In genomic region chr15:101567780-101568179, GRCm38 (mm10) we compare ENCODE assay signal across 12 mouse cellular contexts. TPM values are rescaled to one million over a fixed set of nuclear protein-coding genes. Genes with fewer than 3 reads are reported as not detected.
DNase-seq lines count a peak whose midpoint lies in the region; ATAC-seq and TF ChIP-seq lines count a peak whose summit lies in the region.
"Had no signal": no experiment of that assay in that cellular context is flagged by ENCODE, and none has a peak within 500 bp of the region (broad histone marks: within the 10 kb centered on the region; RNA-seq: fewer than 3 reads in every experiment).

No protein-coding gene starts in this region.

- 49% methylated on average over 7 of the region's 7 CpGs for WGBS in cerebellum, adult 2 months
- WGBS in limb, embryonic 11.5 days = 50% methylated on average over 7 of the region's 7 CpGs
- WGBS in limb, embryonic 10.5 days = 50% methylated on average over 7 of the region's 7 CpGs
- WGBS in lung, embryonic 14.5 days = 38% methylated on average over 7 of the region's 7 CpGs
- 49% methylated on average over 7 of the region's 7 CpGs for WGBS in forebrain, embryonic 15.5 days

- no peak overlapping the region for H3K4me3 ChIP-seq in cerebellum, adult 2 months (replicated peaks; ENCODE audit: insufficient read depth, low read depth, low read length)
- H3K4me3 ChIP-seq in limb, embryonic 11.5 days (ENCODE audit: low read depth, low read length) = no peak overlapping the region
- H3K4me3 ChIP-seq in limb, embryonic 10.5 days = no peak overlapping the region
- no peak overlapping the region for H3K4me3 ChIP-seq in E14TG2a.4 (replicated peaks; ENCODE audit: low read length)
- no peak overlapping the region for H3K4me3 ChIP-seq in lung, embryonic 14.5 days (ENCODE audit: low read depth, low read length)
- H3K4me3 ChIP-seq in forebrain, embryonic 15.5 days = no peak overlapping the region
- H3K4me3 ChIP-seq: lung, embryonic 15.5 days had no signal

- no peaks in the 10 kb centered on the region for H3K9me3 ChIP-seq in limb, embryonic 11.5 days (ENCODE audit: control insufficient read depth, low read length)
- no peaks in the 10 kb centered on the region for H3K9me3 ChIP-seq in limb, embryonic 10.5 days (replicated peaks)
- H3K9me3 ChIP-seq in E14TG2a.4 (ENCODE audit: low read length) = peaks cover 16% of the 10 kb centered on the region; the same call in 1 of the 2 replicates
- no peaks in the 10 kb centered on the region for H3K9me3 ChIP-seq in lung, embryonic 14.5 days (ENCODE audit: low read depth, low read length)
- H3K9me3 ChIP-seq in forebrain, embryonic 15.5 days = no peaks in the 10 kb centered on the region
- H3K9me3 ChIP-seq: lung, embryonic 15.5 days had no signal

- no peak for DNase-seq in cerebellum, adult 2 months
- no peak for DNase-seq in cerebellum, postnatal 36 days
- DNase-seq in limb, embryonic 11.5 days (ENCODE audit: low spot score) = peak; percentile 35
- DNase-seq in limb, embryonic 10.5 days (ENCODE audit: low spot score) = no peak
- DNase-seq in lung, embryonic 14.5 days = no peak
- DNase-seq in urinary bladder, adult 18-20 months (ENCODE audit: low spot score in 2 of 2) = no peak
- DNase-seq: cerebellum, adult 8-10 months had no signal

- no peak for TF ChIP-seq POLR2A in cerebellum, adult 2 months (IDR thresholded peaks at IDR 0.05; ENCODE audit: borderline replicate concordance, insufficient read depth, low read length)

- H3K4me1 ChIP-seq in cerebellum, adult 2 months (ENCODE audit: control insufficient read depth, insufficient read depth, low read length) = no peaks in the 10 kb centered on the region
- no peaks in the 10 kb centered on the region for H3K4me1 ChIP-seq in limb, embryonic 11.5 days (ENCODE audit: control insufficient read depth, insufficient read depth, low read length)
- H3K4me1 ChIP-seq in limb, embryonic 10.5 days = peaks cover 20% of the 10 kb centered on the region
- no peaks in the 10 kb centered on the region for H3K4me1 ChIP-seq in E14TG2a.4 (replicated peaks; ENCODE audit: low read depth, low read length)
- no peaks in the 10 kb centered on the region for H3K4me1 ChIP-seq in lung, embryonic 14.5 days (ENCODE audit: insufficient read depth)
- H3K4me1 ChIP-seq in forebrain, embryonic 15.5 days = no peaks in the 10 kb centered on the region
- H3K4me1 ChIP-seq: lung, embryonic 15.5 days had no signal

- H3K9ac ChIP-seq in limb, embryonic 11.5 days (ENCODE audit: low read length) = no peak overlapping the region
- no peak overlapping the region for H3K9ac ChIP-seq in lung, embryonic 14.5 days
- H3K9ac ChIP-seq in forebrain, embryonic 15.5 days (replicated peaks) = no peak overlapping the region
- H3K9ac ChIP-seq: lung, embryonic 15.5 days had no signal

- no peak overlapping the region for H3K27ac ChIP-seq in cerebellum, adult 2 months (ENCODE audit: insufficient read depth, low read length)
- no peak overlapping the region for H3K27ac ChIP-seq in limb, embryonic 11.5 days (replicated peaks; ENCODE audit: low read depth, low read length)
- no peak overlapping the region for H3K27ac ChIP-seq in limb, embryonic 10.5 days
- no peak overlapping the region for H3K27ac ChIP-seq in lung, embryonic 14.5 days (ENCODE audit: low read depth)
- no peak overlapping the region for H3K27ac ChIP-seq in forebrain, embryonic 15.5 days (replicated peaks)
- H3K27ac ChIP-seq: lung, embryonic 15.5 days had no signal

- TF ChIP-seq CTCF in cerebellum, adult 2 months (IDR thresholded peaks at IDR 0.05; ENCODE audit: borderline replicate concordance, insufficient read depth, low read depth, low read length) = peak; percentile 26; the same call in 1 of the 2 replicates
- TF ChIP-seq CTCF in E14TG2a.4 (conservative IDR thresholded peaks at IDR 0.05; ENCODE audit: low read length) = peak; percentile 44
- TF ChIP-seq CTCF in lung, embryonic 14.5 days (IDR thresholded peaks at IDR 0.05; ENCODE audit: low read depth) = peak; percentile 49

- no peak for ATAC-seq in limb, embryonic 11.5 days (ENCODE audit: insufficient number of reproducible peaks, low FRiP score, low TSS enrichment, low read depth)
- no peak for ATAC-seq in lung, embryonic 14.5 days (ENCODE audit: insufficient read depth)
- ATAC-seq in forebrain, embryonic 15.5 days (replicated peaks) = no peak

- H3K36me3 ChIP-seq in limb, embryonic 11.5 days (ENCODE audit: control insufficient read depth, insufficient read depth, low read length) = no peaks in the 10 kb centered on the region
- no peaks in the 10 kb centered on the region for H3K36me3 ChIP-seq in limb, embryonic 10.5 days
- H3K36me3 ChIP-seq in E14TG2a.4 (ENCODE audit: insufficient read depth, low read length) = no peaks in the 10 kb centered on the region
- no peaks in the 10 kb centered on the region for H3K36me3 ChIP-seq in lung, embryonic 14.5 days (ENCODE audit: insufficient read depth)
- H3K36me3 ChIP-seq in forebrain, embryonic 15.5 days = no peaks in the 10 kb centered on the region
- H3K36me3 ChIP-seq: lung, embryonic 15.5 days had no signal

- H3K27me3 ChIP-seq in cerebellum, adult 2 months (ENCODE audit: control insufficient read depth, insufficient read depth, low read length) = no peaks in the 10 kb centered on the region
- H3K27me3 ChIP-seq in limb, embryonic 11.5 days (ENCODE audit: control insufficient read depth, insufficient read depth, low read length) = no peaks in the 10 kb centered on the region
- 0 out of 2 replicates have a peak, but pooled peaks cover 3% of the 10 kb centered on the region for H3K27me3 ChIP-seq in limb, embryonic 10.5 days (ENCODE audit: low read depth, poor library complexity, severe bottlenecking)
- peaks cover 50% of the 10 kb centered on the region for H3K27me3 ChIP-seq in E14TG2a.4 (ENCODE audit: insufficient read depth, low read length)
- H3K27me3 ChIP-seq in lung, embryonic 14.5 days (ENCODE audit: insufficient read depth, low read length) = no peaks in the 10 kb centered on the region
- no peaks in the 10 kb centered on the region for H3K27me3 ChIP-seq in forebrain, embryonic 15.5 days
- H3K27me3 ChIP-seq: lung, embryonic 15.5 days had no signal

- no peak overlapping the region for H3K4me2 ChIP-seq in limb, embryonic 11.5 days (ENCODE audit: low read depth, severe bottlenecking)
- H3K4me2 ChIP-seq in lung, embryonic 14.5 days = no peak overlapping the region
- no peak overlapping the region for H3K4me2 ChIP-seq in forebrain, embryonic 15.5 days (replicated peaks)
- H3K4me2 ChIP-seq: lung, embryonic 15.5 days had no signal

RNA-seq across cellular contexts. Expression of gene Krt90, which starts 5.0 kb away (rescaled TPM):
- 0.03 and 0.08 TPM in 2 replicates for polyA plus RNA-seq in cerebellum, adult 2 months (2012; rRNA removed)
- not detected in 2 replicates for polyA plus RNA-seq in limb, embryonic 11.5 days (2014; fragmentation: Nextera tagmentation; extraction: Ambion mirVana)
- 0.08 and 0.31 TPM in 2 replicates for polyA plus RNA-seq in limb, embryonic 10.5 days (2016; fragmentation: Nextera tagmentation; extraction: Ambion mirVana)
- 0.07 TPM in 1 of 2 replicates, not detected in the other for polyA plus RNA-seq in lung, embryonic 14.5 days (2014; fragmentation: Nextera tagmentation; extraction: Ambion mirVana)
- 0.09 TPM in 1 of 2 replicates, not detected in the other for polyA plus RNA-seq in forebrain, embryonic 15.5 days (2015; fragmentation: Nextera tagmentation; extraction: Ambion mirVana)
- polyA plus RNA-seq: C2C12; heart, embryonic 16.5 days had no signal

RNA-seq across cellular contexts. Expression of gene Krt75, which starts 5.9 kb away (rescaled TPM):
- polyA plus RNA-seq in cerebellum, adult 2 months (2012; rRNA removed) = not detected in 2 replicates
- not detected in 2 replicates for polyA plus RNA-seq in limb, embryonic 11.5 days (2014; fragmentation: Nextera tagmentation; extraction: Ambion mirVana)
- 0.04 and 0.10 TPM in 2 replicates for polyA plus RNA-seq in limb, embryonic 10.5 days (2016; fragmentation: Nextera tagmentation; extraction: Ambion mirVana)
- polyA plus RNA-seq in lung, embryonic 14.5 days (2014; fragmentation: Nextera tagmentation; extraction: Ambion mirVana) = not detected in 2 replicates
- 0.08 TPM in 1 of 2 replicates, not detected in the other for polyA plus RNA-seq in forebrain, embryonic 15.5 days (2015; fragmentation: Nextera tagmentation; extraction: Ambion mirVana)
- polyA plus RNA-seq: C2C12 had no signal

RNA-seq across cellular contexts. Expression of gene Krt82, which starts 17.3 kb away (rescaled TPM):
- not detected in 2 replicates for polyA plus RNA-seq in cerebellum, adult 2 months (2012; rRNA removed)
- polyA plus RNA-seq in limb, embryonic 11.5 days (2014; fragmentation: Nextera tagmentation; extraction: Ambion mirVana) = 0.14 TPM in 1 of 2 replicates, not detected in the other
- polyA plus RNA-seq in limb, embryonic 10.5 days (2016; fragmentation: Nextera tagmentation; extraction: Ambion mirVana) = not detected in 2 replicates
- polyA plus RNA-seq in lung, embryonic 14.5 days (2014; fragmentation: Nextera tagmentation; extraction: Ambion mirVana) = not detected in 2 replicates
- polyA plus RNA-seq in forebrain, embryonic 15.5 days (2015; fragmentation: Nextera tagmentation; extraction: Ambion mirVana) = not detected in 2 replicates
- polyA plus RNA-seq: C2C12; heart, embryonic 16.5 days; lung, embryonic 15.5 days had no signal

RNA-seq across cellular contexts. Expression of gene Krt84, which starts 35.2 kb away (rescaled TPM):
- not detected in 2 replicates for polyA plus RNA-seq in cerebellum, adult 2 months (2012; rRNA removed)
- polyA plus RNA-seq in limb, embryonic 11.5 days (2014; fragmentation: Nextera tagmentation; extraction: Ambion mirVana) = not detected in 2 replicates
- polyA plus RNA-seq in limb, embryonic 10.5 days (2016; fragmentation: Nextera tagmentation; extraction: Ambion mirVana) = not detected in 2 replicates
- not detected in 2 replicates for polyA plus RNA-seq in lung, embryonic 14.5 days (2014; fragmentation: Nextera tagmentation; extraction: Ambion mirVana)
- not detected in 2 replicates for polyA plus RNA-seq in forebrain, embryonic 15.5 days (2015; fragmentation: Nextera tagmentation; extraction: Ambion mirVana)
- polyA plus RNA-seq: C2C12; heart, embryonic 16.5 days; lung, embryonic 15.5 days had no signal

RNA-seq across cellular contexts. Expression of gene Gm49425, which starts 50.7 kb away (rescaled TPM):
- not detected in 2 replicates for polyA plus RNA-seq in cerebellum, adult 2 months (2012; rRNA removed)
- not detected in 2 replicates for polyA plus RNA-seq in limb, embryonic 11.5 days (2014; fragmentation: Nextera tagmentation; extraction: Ambion mirVana)
- not detected in 2 replicates for polyA plus RNA-seq in limb, embryonic 10.5 days (2016; fragmentation: Nextera tagmentation; extraction: Ambion mirVana)
- not detected in 2 replicates for polyA plus RNA-seq in lung, embryonic 14.5 days (2014; fragmentation: Nextera tagmentation; extraction: Ambion mirVana)
- not detected in 2 replicates for polyA plus RNA-seq in forebrain, embryonic 15.5 days (2015; fragmentation: Nextera tagmentation; extraction: Ambion mirVana)
- polyA plus RNA-seq: C2C12; heart, embryonic 16.5 days; lung, embryonic 15.5 days had no signal
